Mouse (Mus musculus) C2C12 (cell line): ENCODE results near the gene Svbp. TPM values are rescaled to one million over a fixed set of nuclear protein-coding genes. Genes with fewer than 3 reads are reported as not detected.

ENCODE experiments used
- H3K27me3 ChIP-seq: one replicate; pipeline ENCODE4 v1.6.1; 2011; ENCODE audit not compliant: control insufficient read depth, insufficient read depth, insufficient read length
- H3K36me3 ChIP-seq: one replicate; pipeline ENCODE4 v1.6.1; 2011; ENCODE audit not compliant: control insufficient read depth, insufficient read depth
- H3K4me3 ChIP-seq: one replicate; pipeline ENCODE4 v1.5.1; 2011; ENCODE audit warnings: mild to moderate bottlenecking, control low read depth; ENCODE audit not compliant: poor library complexity, insufficient read depth, severe bottlenecking
- H3K79me2 ChIP-seq: one replicate; pipeline ENCODE4 v1.6.1; 2011; ENCODE audit not compliant: control insufficient read depth, insufficient read depth
- H3K79me3 ChIP-seq: one replicate; pipeline ENCODE4 v1.6.1; 2011; ENCODE audit warnings: low read depth, control low read depth
- H3ac ChIP-seq: one replicate; pipeline ENCODE3; 2011; ENCODE audit warnings: low read depth; ENCODE audit not compliant: control insufficient read depth, insufficient read length
- CEBPB ChIP-seq: IDR thresholded peaks from one replicate; pipeline ENCODE4 v1.6.1; 2011; ENCODE audit warnings: low read depth, mild to moderate bottlenecking, control low read depth, moderate library complexity
- CTCF ChIP-seq: IDR thresholded peaks from one replicate; pipeline ENCODE4 v1.5.1; 2011; ENCODE audit not compliant: control insufficient read depth, insufficient read depth, insufficient read length
- FOSL1 ChIP-seq: IDR thresholded peaks from one replicate; pipeline ENCODE4 v1.8.0; 2011; ENCODE audit warnings: mild to moderate bottlenecking, low read length; ENCODE audit not compliant: poor library complexity, insufficient read depth, severe bottlenecking
- MAX ChIP-seq: IDR thresholded peaks from one replicate; pipeline ENCODE4 v1.6.1; 2011; ENCODE audit warnings: mild to moderate bottlenecking, control low read depth
- MYOD1 ChIP-seq: IDR thresholded peaks from one replicate; pipeline ENCODE4 v1.6.1; 2011; ENCODE audit warnings: low read depth; ENCODE audit not compliant: control insufficient read depth, insufficient read length
- MYOG ChIP-seq: IDR thresholded peaks from one replicate; pipeline ENCODE4 v1.6.1; 2011; ENCODE audit not compliant: control insufficient read depth, insufficient read length; ENCODE audit errors: extremely low read depth
- USF1 ChIP-seq: IDR thresholded peaks from one replicate; pipeline ENCODE4 v1.6.1; 2011; ENCODE audit warnings: low read depth, mild to moderate bottlenecking, control low read depth, moderate library complexity
- polyA plus RNA-seq: library from polyadenylated mRNA; unstranded; fragments of >200 nt; fragmentation: generic; extraction: Trizol; gene quantifications from one replicate; pipeline ENCODE4 v1.2.1, GENCODE M21; 2012; ENCODE audit warnings: missing spikeins

The Svbp gene
- polyA plus RNA-seq, 1 experiment: 76.1 TPM

DNA sequence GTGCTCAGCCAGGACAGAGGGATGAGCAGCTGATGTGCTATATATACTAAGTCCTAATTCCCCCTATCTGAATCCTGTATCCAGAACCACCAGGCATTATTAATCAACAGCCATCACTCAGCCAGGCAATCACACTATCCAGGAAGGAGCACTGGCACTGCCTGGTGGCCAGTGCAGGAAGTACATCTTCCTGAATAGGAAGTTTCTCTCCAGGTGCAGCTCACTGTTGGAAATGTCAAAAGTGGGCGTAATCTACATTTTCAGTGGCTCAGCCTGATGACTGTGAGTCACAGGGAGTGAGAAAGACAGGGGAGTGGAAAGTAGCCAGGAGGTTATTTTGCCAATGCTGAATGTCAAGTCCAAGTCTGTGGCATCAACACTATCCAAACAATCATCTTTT lies 28.6 kb downstream of the Svbp start:
- no peaks in the 10 kb centered on the region for H3K27me3 ChIP-seq
- TF ChIP-seq CTCF: peak; percentile 12
- no peak for TF ChIP-seq MYOD1
- H3K79me2 ChIP-seq: no peaks in the 10 kb centered on the region
- H3K36me3 ChIP-seq: peaks cover 27% of the 10 kb centered on the region
- no peak overlapping the region for H3K4me3 ChIP-seq
- no peak overlapping the region for H3ac ChIP-seq
- no peaks in the 10 kb centered on the region for H3K79me3 ChIP-seq

DNA sequence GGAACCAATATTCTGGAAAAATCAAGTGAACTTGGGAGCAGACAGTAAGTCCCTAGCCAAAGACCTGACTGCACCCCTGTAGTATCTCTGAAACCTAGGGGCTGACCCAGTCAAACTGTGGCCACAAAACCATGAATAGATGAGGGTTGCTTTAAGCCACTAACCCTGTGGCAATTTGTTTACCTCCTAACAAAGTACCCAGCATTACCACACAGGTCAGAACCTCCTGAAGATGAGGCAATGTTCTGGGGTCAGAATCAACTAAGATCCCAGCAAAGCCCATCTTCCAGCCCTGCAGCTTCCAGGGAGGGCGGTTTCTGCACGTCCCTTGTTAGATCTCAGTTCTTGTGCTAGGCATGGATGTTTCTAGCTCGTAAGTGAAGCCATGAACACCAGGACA lies 29.4 kb downstream of the Svbp start:
- Histone ChIP-seq H3K79me2 (no peaks in the 10 kb centered on the region), H3K79me3 (no peaks in the 10 kb centered on the region), H3K4me3 (no peak overlapping the region), H3K27me3 (no peaks in the 10 kb centered on the region), H3K36me3 (peaks cover 27% of the 10 kb centered on the region), H3ac (no peak overlapping the region)
- no peak for TF ChIP-seq FOSL1
- no peak for TF ChIP-seq CTCF
- TF ChIP-seq USF1: no peak

DNA sequence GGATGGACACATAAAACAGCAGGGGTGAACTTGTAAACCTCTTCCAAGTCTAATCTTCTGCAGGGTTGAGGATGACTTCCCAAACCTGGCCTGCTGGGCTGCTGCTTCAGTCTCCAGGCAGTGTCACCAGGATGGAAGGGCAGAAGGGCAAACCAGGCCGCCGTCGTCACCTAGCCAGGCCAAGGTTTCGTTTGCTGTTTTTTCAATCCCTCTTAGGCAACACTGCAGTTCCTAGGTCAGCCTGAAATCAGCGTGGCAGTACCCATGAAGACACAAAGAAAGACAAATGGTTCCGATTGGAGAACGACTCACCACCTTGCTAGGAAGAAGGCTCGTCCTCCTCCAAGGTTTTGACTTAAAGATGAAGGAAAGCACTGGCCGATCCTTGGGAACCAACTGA lies 30.6 kb downstream of the Svbp start:
- Histone ChIP-seq H3K36me3 (peaks cover 27% of the 10 kb centered on the region), H3K79me2 (no peaks in the 10 kb centered on the region), H3K4me3 (no peak overlapping the region), H3K79me3 (no peaks in the 10 kb centered on the region), H3ac (no peak overlapping the region), H3K27me3 (no peaks in the 10 kb centered on the region)
- TF ChIP-seq CTCF (no peak), MAX (no peak), USF1 (no peak), CEBPB (no peak), MYOD1 (no peak)

- no peak overlapping the region for H3K4me3 ChIP-seq
- peaks cover 6% of the 10 kb centered on the region for H3K79me2 ChIP-seq
- no peaks in the 10 kb centered on the region for H3K27me3 ChIP-seq
- H3K36me3 ChIP-seq: peaks cover 27% of the 10 kb centered on the region
- H3ac ChIP-seq: no peak overlapping the region
- no peaks in the 10 kb centered on the region for H3K79me3 ChIP-seq
- TF ChIP-seq CTCF (no peak), MYOD1 (peak; percentile 7), USF1 (no peak), FOSL1 (no peak), CEBPB (no peak), MYOG (no peak)
Measured at GRCm38 (mm10) chr4:119226751-119227150, 31.6 kb downstream of the Svbp start.

DNA sequence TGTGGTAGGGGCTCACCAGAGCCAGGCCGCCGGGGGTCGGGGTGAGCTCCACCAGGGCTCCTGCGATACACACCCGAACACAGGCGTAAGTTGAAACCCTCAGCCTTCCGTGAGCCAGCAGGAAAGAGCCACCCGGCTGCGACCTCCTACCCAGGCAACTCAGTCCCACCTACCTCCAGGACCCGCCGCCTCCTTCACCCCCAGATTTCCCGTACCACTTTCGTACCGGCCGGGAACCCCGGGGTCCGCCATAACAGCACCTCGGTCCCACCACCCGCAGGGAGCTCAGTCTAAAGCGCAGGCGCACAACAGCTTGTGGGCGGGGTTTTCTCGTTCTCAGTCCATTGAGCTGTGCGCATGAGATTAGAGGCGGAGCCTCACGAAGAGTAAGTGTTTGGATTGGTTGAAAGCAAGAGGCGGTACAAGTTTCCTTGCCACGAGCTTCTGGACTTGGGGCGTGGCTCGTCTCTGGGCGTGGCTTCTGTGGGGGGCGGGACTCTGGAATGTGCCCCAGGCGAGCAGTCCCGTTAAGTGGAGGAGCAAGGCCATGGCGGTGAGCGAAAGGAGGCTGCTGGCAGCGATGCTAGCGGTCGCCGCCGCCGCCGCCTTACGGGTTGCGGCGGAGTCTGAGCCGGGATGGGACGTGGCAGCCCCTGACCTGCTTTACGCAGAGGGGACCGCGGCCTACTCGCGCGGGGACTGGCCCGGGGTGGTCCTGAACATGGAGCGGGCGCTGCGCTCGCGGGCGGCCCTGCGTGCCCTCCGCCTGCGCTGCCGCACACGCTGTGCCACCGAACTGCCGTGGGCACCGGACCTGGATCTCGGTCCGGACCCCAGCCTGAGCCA lies 37.5 kb downstream of the Svbp start, which contains the start of the genes AU022252 and P3h1:
AU022252 (minus strand) TSS at position 303 of the 846 bp plus-strand sequence.
P3h1 (plus strand) TSS at position 506 of the 846 bp plus-strand sequence.
- Histone ChIP-seq H3ac (peak within 1 kb of the TSS; percentile 94), H3K27me3 (no peaks in the 10 kb centered on the region), H3K79me2 (peaks cover 30% of the 10 kb centered on the region), H3K79me3 (peaks cover 3% of the 10 kb centered on the region), H3K36me3 (peaks cover 4% of the 10 kb centered on the region), H3K4me3 (peak within 1 kb of the TSS; percentile 91)
- TF ChIP-seq MYOD1 (no peak), MAX (no peak), FOSL1 (no peak), USF1 (no peak), CEBPB (no peak)

- H3K4me3 ChIP-seq: peak overlapping the region; percentile 71
- H3K79me3 ChIP-seq: peaks cover 3% of the 10 kb centered on the region
- H3K36me3 ChIP-seq: no peaks in the 10 kb centered on the region
- peaks cover 30% of the 10 kb centered on the region for H3K79me2 ChIP-seq
- TF ChIP-seq CEBPB (no peak), MAX (peak; percentile 15), MYOG (no peak)
- peak overlapping the region; percentile 87 for H3ac ChIP-seq
- H3K27me3 ChIP-seq: no peaks in the 10 kb centered on the region
Measured at GRCm38 (mm10) chr4:119233256-119233901, 38.3 kb downstream of the Svbp start.
